Mouse (Mus musculus) stomach, embryonic 16.5 days (tissue): ENCODE data around the gene Med16. TPM values are rescaled to one million over a fixed set of nuclear protein-coding genes. Genes with fewer than 3 reads are reported as not detected.

ENCODE experiments used
- ATAC-seq: fragments of 200-750 bp; cut with Nextera tagmentation; 2 replicates; pipeline ENCODE4 v1.8.0; 2017; ENCODE audit warnings: moderate number of reproducible peaks, moderate TSS enrichment; ENCODE audit not compliant: insufficient read depth, low FRiP score
- H3K27ac ChIP-seq: fragments of 300-500 bp; sonication (generic); 2 replicates; pipeline ENCODE4 v1.5.1; 2014; ENCODE audit warnings: low read length
- H3K27me3 ChIP-seq: fragments of 300-500 bp; sonication (generic); 2 replicates; pipeline ENCODE4 v1.6.1; 2014; ENCODE audit warnings: low read length, control low read depth, mixed read lengths; ENCODE audit not compliant: control insufficient read depth, insufficient read depth
- H3K36me3 ChIP-seq: fragments of 300-500 bp; sonication (generic); 2 replicates; pipeline ENCODE4 v1.6.1; 2014; ENCODE audit warnings: low read length; ENCODE audit not compliant: control insufficient read depth, insufficient read depth
- H3K4me1 ChIP-seq: fragments of 300-500 bp; sonication (generic); 2 replicates; pipeline ENCODE4 v1.6.1; 2014; ENCODE audit warnings: low read length, control low read depth, mixed read lengths; ENCODE audit not compliant: control insufficient read depth, insufficient read depth
- H3K4me2 ChIP-seq: fragments of 300-500 bp; sonication (generic); 2 replicates; pipeline ENCODE4 v1.6.1; 2014; ENCODE audit warnings: low read depth, low read length, mixed read lengths
- H3K4me3 ChIP-seq: fragments of 300-500 bp; sonication (generic); replicated peaks from 2 replicates; pipeline ENCODE4 v1.5.1; 2014; ENCODE audit warnings: mild to moderate bottlenecking, low read length
- H3K9ac ChIP-seq: fragments of 300-500 bp; sonication (generic); 2 replicates; pipeline ENCODE4 v1.6.1; 2014; ENCODE audit warnings: low read length
- H3K9me3 ChIP-seq: fragments of 300-500 bp; sonication (generic); replicated peaks from 2 replicates; pipeline ENCODE4 v1.6.1; 2016; ENCODE audit warnings: low read length, control low read depth; ENCODE audit not compliant: control insufficient read depth
- WGBS: fragments of 180-500 bp; shearing (Covaris S2); extraction: QIAGEN DNeasy Blood & Tissue Kit; methylation state at CpG from one replicate; pipeline ENCODE4 v1.1.7; 2014; 5-methylcytosine and 5-hydroxymethylcytosine counted together
- polyA plus RNA-seq: library from polyadenylated mRNA; unstranded; fragments of >200 nt; fragmentation: Nextera tagmentation; extraction: Ambion mirVana; gene quantifications from 2 replicates; pipeline ENCODE4 v1.2.1, GENCODE M21; 2015

Gene Med16
- polyA plus RNA-seq, 1 experiment from 2014 or later = 39.6 TPM

DNA sequence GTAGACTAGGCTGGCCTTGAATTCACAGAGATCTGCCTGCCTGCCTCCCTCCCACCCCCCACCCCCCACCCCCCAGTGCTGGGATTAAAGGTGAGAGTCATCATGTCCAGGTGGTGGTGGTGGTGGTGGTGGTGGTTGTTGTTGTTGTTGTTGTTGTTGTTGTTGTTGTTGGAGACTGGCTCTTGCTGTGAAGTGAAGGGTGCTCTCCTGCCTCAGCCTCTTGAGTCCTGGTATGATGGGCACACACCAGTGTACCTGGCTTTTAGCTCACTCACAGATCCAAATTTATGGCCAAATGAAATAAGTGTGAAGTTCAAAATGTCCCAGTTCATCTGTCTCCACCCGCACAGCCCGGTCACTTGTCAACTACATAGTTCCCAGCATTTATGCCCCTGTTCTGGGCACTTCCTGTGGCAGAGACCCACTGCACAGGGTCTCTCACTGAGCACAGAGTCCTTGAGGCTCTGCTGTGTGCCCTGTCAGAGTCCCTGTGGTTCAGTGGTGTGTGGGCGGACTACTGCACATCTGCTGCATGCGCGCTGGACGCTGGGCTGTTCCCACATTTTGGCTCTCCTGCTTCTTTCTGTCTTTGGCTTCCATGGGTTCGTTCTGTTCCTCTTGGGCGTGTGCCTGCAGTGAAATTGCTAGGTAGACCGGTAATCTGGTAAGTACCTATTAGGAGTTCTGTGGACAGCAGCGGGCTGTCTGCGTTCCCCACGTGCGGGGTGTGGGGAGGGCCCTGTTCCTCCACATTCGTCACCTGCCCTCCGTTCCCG lies 26.3 kb upstream of the Med16 start:
- no peaks in the 10 kb centered on the region for H3K27me3 ChIP-seq
- H3K4me3 ChIP-seq = no peak overlapping the region
- H3K4me1 ChIP-seq = peaks cover 59% of the 10 kb centered on the region
- H3K27ac ChIP-seq = peak overlapping the region; percentile 73
- 80% methylated on average over 16 of the region's 16 CpGs for WGBS
- H3K9ac ChIP-seq = no peak overlapping the region
- H3K9me3 ChIP-seq = no peaks in the 10 kb centered on the region
- peaks cover 13% of the 10 kb centered on the region; the same call in 1 of the 2 replicates for H3K36me3 ChIP-seq
- no peak for ATAC-seq
- no peak overlapping the region for H3K4me2 ChIP-seq

DNA sequence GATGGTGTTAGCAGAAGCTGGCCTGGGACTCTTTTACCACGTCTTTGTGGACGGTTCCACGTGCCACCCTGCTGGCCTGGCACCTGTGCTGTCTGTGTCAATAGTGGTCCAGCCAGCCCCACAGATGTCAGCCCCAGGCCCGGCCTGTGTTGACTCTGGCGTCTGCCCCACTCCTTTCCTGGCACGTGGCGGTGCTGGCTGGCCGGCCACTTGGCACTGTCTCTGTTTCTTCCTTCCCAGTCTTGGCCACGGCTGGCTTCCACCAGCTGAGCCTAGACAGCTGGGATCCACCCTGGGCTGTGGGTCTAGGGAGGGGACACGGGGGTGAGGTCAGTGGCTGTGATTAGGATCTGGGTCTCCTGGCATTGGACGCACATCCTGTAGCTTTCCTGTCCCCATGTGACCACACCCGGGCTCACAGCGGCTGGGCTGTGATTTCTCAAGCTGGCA lies 25.6 kb upstream of the Med16 start:
- Histone ChIP-seq H3K27ac (peak overlapping the region; percentile 73), H3K9ac (0 out of 2 replicates have a peak overlapping the region, but pooled peaks have one; percentile 34), H3K4me1 (peaks cover 61% of the 10 kb centered on the region), H3K9me3 (no peaks in the 10 kb centered on the region), H3K27me3 (no peaks in the 10 kb centered on the region), H3K4me3 (no peak overlapping the region), H3K4me2 (no peak overlapping the region), H3K36me3 (peaks cover 13% of the 10 kb centered on the region; the same call in 1 of the 2 replicates)
- WGBS = 41% methylated on average over 13 of the region's 13 CpGs
- ATAC-seq = peak; percentile 53

DNA sequence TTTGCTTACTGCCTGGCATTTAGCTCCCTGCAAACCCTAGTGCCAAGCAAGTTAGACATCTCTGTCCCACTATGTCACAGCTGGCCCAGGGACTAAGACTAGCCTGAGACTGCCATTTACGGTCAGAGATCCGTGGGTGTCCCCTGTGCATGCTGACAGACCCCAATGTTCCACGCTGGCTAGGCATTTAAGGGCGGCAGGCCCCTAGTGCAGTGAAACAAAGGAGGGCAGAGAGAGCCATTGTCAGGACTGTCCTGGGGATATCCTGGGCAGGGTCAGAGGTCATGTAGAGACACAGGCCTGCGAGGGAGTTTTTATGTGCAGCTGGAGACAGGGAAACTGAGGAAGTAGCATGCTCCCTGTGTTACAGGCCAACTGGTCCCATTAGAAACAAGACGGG lies 25.1 kb upstream of the Med16 start:
- 75% methylated on average over 6 of the region's 6 CpGs for whole genome bisulfite sequencing

DNA sequence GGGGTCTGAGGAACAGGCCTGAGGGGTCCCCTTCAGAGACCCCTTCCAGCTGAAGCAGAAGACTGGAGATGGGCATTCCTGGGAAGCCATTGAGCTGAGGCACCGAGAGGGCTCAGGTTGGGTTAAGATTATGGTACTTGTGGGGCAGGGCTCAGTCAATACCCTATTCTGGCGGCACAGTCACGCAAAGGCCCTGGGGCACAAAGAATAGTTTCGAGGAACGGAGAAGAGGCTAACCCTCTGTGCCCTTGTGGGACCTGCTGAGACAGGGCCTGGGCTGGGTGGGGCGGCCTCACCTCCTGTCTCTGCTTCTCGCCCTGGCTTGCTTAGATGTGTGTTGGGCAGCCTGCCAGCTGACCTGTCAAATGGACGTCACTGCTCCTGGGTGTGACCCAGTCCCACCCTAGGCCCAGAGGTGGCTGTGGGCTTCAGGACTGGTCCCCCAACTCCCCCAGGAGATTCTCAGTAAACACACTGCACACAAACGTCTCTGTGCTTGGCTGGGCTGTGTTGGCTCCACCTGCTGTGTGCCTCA lies 24.5 kb upstream of the Med16 start:
- 61% methylated on average over 9 of the region's 9 CpGs for whole genome bisulfite sequencing
- peaks cover 67% of the 10 kb centered on the region for H3K4me1 ChIP-seq

More for the DNA sequence above, 25.1 kb upstream of the Med16 start:
- Histone ChIP-seq H3K9me3 (no peaks in the 10 kb centered on the region), H3K4me2 (no peak overlapping the region), H3K4me3 (no peak overlapping the region), H3K9ac (0 out of 2 replicates have a peak overlapping the region, but pooled peaks have one; percentile 9), H3K27me3 (no peaks in the 10 kb centered on the region), H3K36me3 (peaks cover 13% of the 10 kb centered on the region; the same call in 1 of the 2 replicates), H3K27ac (peak overlapping the region; percentile 73), H3K4me1 (peaks cover 65% of the 10 kb centered on the region)
- no peak for ATAC-seq

DNA sequence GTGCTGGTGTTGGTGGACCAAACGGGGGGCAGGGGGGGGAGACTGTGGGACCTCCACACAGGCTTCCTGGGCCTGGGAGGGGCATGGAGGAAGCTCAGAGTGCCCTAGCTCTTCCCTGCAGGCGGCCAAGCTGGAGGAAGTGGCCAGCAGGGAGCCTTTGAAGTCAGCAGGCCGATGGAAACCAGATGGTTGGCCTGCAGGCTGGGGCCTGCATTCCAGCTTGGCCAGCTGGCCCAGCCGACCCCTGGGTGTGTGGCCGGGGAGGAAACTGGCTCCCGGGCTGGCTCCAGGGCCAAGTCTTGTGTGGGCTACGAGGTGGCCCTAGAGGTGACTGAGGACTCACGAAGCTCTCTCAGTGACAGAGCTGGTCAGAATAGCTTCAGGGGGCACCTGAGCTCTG lies 24.0 kb upstream of the Med16 start:
- 18% methylated on average over 8 of the region's 8 CpGs for WGBS
- Histone ChIP-seq H3K4me3 (no peak overlapping the region), H3K4me2 (peak overlapping the region; percentile 27; the same call in 1 of the 2 replicates), H3K27ac (peak overlapping the region; percentile 73), H3K4me1 (peaks cover 63% of the 10 kb centered on the region), H3K9ac (peak overlapping the region; percentile 54), H3K36me3 (peaks cover 13% of the 10 kb centered on the region; the same call in 1 of the 2 replicates), H3K27me3 (no peaks in the 10 kb centered on the region), H3K9me3 (no peaks in the 10 kb centered on the region)
- ATAC-seq = peak; percentile 5; the same call in 1 of the 2 replicates

More for the DNA sequence above, 24.5 kb upstream of the Med16 start:
- ATAC-seq = no peak
- Histone ChIP-seq H3K27ac (peak overlapping the region; percentile 73), H3K9ac (peak overlapping the region; percentile 54; the same call in 1 of the 2 replicates), H3K4me2 (peak overlapping the region; percentile 27; the same call in 1 of the 2 replicates), H3K4me3 (no peak overlapping the region), H3K9me3 (no peaks in the 10 kb centered on the region), H3K36me3 (peaks cover 13% of the 10 kb centered on the region; the same call in 1 of the 2 replicates), H3K27me3 (no peaks in the 10 kb centered on the region)

DNA sequence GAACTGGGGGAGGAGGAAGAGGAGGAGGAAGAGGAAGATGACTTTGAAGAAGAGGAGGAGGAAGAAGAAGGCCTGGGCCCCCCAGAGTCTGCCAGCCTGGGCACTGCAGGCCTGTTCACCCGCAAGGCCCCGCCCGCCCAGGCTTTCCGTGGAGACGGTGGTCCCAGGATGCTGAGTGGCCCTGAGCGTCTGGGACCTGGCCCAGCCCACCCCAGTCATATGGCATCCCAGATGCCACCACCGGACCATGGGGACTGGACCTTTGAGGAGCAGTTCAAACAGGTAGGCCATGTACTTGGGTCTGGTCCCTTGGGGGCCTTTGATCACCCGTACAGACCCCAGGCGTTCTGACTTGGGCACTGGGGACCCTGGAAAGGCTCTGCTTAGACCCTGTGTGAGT lies 23.1 kb upstream of the Med16 start:
- H3K4me2 ChIP-seq = no peak overlapping the region
- H3K36me3 ChIP-seq = peaks cover 13% of the 10 kb centered on the region; the same call in 1 of the 2 replicates
- no peaks in the 10 kb centered on the region for H3K27me3 ChIP-seq
- no peaks in the 10 kb centered on the region for H3K9me3 ChIP-seq
- no peak overlapping the region for H3K4me3 ChIP-seq
- H3K4me1 ChIP-seq = peaks cover 59% of the 10 kb centered on the region
- WGBS = 74% methylated on average over 9 of the region's 9 CpGs
- no peak for ATAC-seq
- H3K9ac ChIP-seq = no peak overlapping the region
- H3K27ac ChIP-seq = no peak overlapping the region

DNA sequence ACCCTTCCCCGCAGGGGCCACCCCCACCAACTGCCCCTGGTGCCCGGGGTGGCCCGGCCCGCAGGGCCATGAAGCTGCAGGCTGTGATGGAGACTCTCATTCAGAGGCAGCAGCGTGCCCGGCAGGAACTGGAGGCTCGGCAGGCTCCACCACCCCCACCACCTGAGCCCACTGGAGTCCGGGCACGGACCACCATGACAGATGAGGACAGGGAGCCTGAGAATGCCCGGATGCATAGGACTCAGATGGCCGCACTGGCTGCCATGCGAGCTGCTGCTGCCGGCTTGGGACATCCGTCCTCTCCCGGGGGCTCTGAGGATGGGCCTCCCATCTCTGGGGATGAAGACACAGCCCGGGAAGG lies 22.1 kb upstream of the Med16 start:
- Histone ChIP-seq H3K9me3 (no peaks in the 10 kb centered on the region), H3K36me3 (peaks cover 13% of the 10 kb centered on the region; the same call in 1 of the 2 replicates), H3K4me3 (no peak overlapping the region), H3K9ac (no peak overlapping the region), H3K27ac (no peak overlapping the region), H3K4me2 (no peak overlapping the region), H3K27me3 (no peaks in the 10 kb centered on the region), H3K4me1 (peaks cover 54% of the 10 kb centered on the region)
- ATAC-seq = no peak
- 91% methylated on average over 16 of the region's 16 CpGs for WGBS

DNA sequence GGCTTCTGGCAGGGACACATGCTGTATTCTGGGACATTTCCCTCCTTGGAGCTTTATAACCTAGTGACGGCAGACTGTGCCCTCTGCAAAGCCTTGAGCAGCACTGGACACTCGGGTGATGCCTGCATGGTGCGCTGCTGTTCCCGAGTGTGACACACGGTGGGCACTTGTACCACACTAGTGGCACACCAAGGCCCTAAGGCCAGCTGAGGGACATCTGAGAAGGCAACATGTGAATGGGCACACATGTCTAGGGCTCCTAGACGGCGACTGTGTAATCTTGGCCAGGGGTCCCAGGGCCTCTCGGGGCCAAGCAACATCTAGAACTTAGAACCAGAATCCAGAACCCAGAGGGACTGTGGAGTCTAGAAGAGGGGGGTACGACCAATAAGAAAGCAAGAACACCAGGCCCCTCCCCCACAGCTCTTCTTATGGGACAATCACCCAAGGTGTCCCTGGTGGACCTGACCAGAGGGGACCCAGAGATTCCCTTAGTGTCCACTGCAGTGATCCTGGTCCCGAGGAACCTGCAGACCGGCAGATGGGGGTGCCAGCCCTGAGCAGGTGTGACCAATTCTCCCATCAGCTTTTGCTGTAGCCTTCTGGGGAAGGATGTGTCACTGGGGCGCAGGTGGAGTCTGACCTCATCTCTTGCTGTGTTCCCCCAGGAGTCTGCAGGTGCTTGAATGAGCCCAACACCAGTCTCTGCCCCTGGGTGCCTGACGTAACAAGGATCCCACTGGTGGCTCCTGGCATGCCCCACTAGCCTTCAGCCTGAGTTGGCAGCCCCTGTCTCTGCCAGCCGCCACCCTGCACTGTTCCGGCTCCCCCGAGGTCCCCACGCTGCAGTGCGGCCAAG lies 21.5 kb upstream of the Med16 start:
- Histone ChIP-seq H3K4me1 (peaks cover 53% of the 10 kb centered on the region), H3K4me2 (no peak overlapping the region), H3K9ac (no peak overlapping the region)

More for the DNA sequence above, 21.5 kb upstream of the Med16 start:
- Histone ChIP-seq H3K4me3 (no peak overlapping the region), H3K27ac (no peak overlapping the region), H3K27me3 (no peaks in the 10 kb centered on the region), H3K9me3 (no peaks in the 10 kb centered on the region), H3K36me3 (peaks cover 13% of the 10 kb centered on the region; the same call in 1 of the 2 replicates)
- ATAC-seq = no peak
- WGBS = 89% methylated on average over 18 of the region's 18 CpGs
